Mouse (Mus musculus): ENCODE results near the gene Olfr61. TPM values are rescaled to one million over a fixed set of nuclear protein-coding genes. Genes with fewer than 3 reads are reported as not detected.
"Not testable (repeated sequence)": the region's sequence is repeated elsewhere in the genome, so short reads cannot be mapped to it uniquely, and the experiment has no call there.

Gene Olfr61
- total RNA-seq (2014; rRNA removed) (not detected in 2 replicates), polyA plus RNA-seq (2012; rRNA removed) (not detected in 2 replicates)

GRCm38 (mm10) chr7:140628670-140629069 lies at the start of gene Olfr61:
Gene Olfr61 (plus strand): TSS chr7:140628970.
- H3K36me3 ChIP-seq (ENCODE audit: control insufficient read depth, insufficient read depth, low read length) = not testable (repeated sequence)

GRCm38 (mm10) chr7:140600969-140601368 lies 27.8 kb upstream of the Olfr61 start, which contains the start of gene Olfr46:
Gene Olfr46 (plus strand): TSS chr7:140601269.
- H3K36me3 ChIP-seq (ENCODE audit: control insufficient read depth, insufficient read depth, low read length); H3K9ac ChIP-seq (ENCODE audit: low read depth, low read length); DNase-seq (ENCODE audit: extremely low read depth, low read depth, low spot score); H3K27me3 ChIP-seq (ENCODE audit: control insufficient read depth, insufficient read depth, low read length); H3K4me3 ChIP-seq (ENCODE audit: insufficient read depth, low read depth, low read length); H3K79me2 ChIP-seq (ENCODE audit: control insufficient read depth, insufficient read depth, low read length); H3K27ac ChIP-seq (replicated peaks; ENCODE audit: insufficient read depth, low read depth, low read length); H3K4me1 ChIP-seq (ENCODE audit: control insufficient read depth, insufficient read depth, low read length): not testable (repeated sequence)
- 87% methylated on average over 2 of the region's 2 CpGs for WGBS

More at GRCm38 (mm10) chr7:140628670-140629069, at the start of gene Olfr61:
- not testable (repeated sequence) for H3K27ac ChIP-seq (replicated peaks; ENCODE audit: insufficient read depth, low read depth, low read length); H3K4me1 ChIP-seq (ENCODE audit: control insufficient read depth, insufficient read depth, low read length); DNase-seq (ENCODE audit: extremely low read depth, low read depth, low spot score); H3K79me2 ChIP-seq (ENCODE audit: control insufficient read depth, insufficient read depth, low read length); H3K27me3 ChIP-seq (ENCODE audit: control insufficient read depth, insufficient read depth, low read length); H3K4me3 ChIP-seq (ENCODE audit: insufficient read depth, low read depth, low read length); H3K9ac ChIP-seq (ENCODE audit: low read depth, low read length)
- WGBS = 91% methylated on average over 3 of the region's 3 CpGs

- Histone ChIP-seq H3K4me1 (ENCODE audit: control insufficient read depth, insufficient read depth, low read length) (peaks cover 4% of the 10 kb centered on the region), H3K27ac (replicated peaks; ENCODE audit: insufficient read depth, low read depth, low read length) (peak overlapping the region; percentile 60; the same call in 1 of the 2 replicates), H3K27me3 (ENCODE audit: control insufficient read depth, insufficient read depth, low read length) (no peaks in the 10 kb centered on the region), H3K79me2 (ENCODE audit: control insufficient read depth, insufficient read depth, low read length) (no peaks in the 10 kb centered on the region), H3K9ac (ENCODE audit: low read depth, low read length) (no peak overlapping the region), H3K4me3 (ENCODE audit: insufficient read depth, low read depth, low read length) (no peak overlapping the region), H3K36me3 (ENCODE audit: control insufficient read depth, insufficient read depth, low read length) (no peaks in the 10 kb centered on the region)
- 16% methylated on average over 1 of the region's 1 CpGs for WGBS
- TF ChIP-seq CTCF (IDR thresholded peaks at IDR 0.05; ENCODE audit: low read depth, low read length) = no peak
- TF ChIP-seq POLR2A (IDR thresholded peaks at IDR 0.05; ENCODE audit: extremely low read depth, insufficient read depth, low read length) = no peak
- DNase-seq (ENCODE audit: extremely low read depth, low read depth, low spot score) = peak; percentile 92
These were observed 1.8 kb downstream of the Olfr61 start for GRCm38 (mm10) chr7:140630559-140630958.

GRCm38 (mm10) chr7:140646152-140646551 lies 17.4 kb downstream of the Olfr61 start, which contains the start of gene Olfr53:
Gene Olfr53 (plus strand): TSS chr7:140646452.
- TF ChIP-seq CTCF (IDR thresholded peaks at IDR 0.05; ENCODE audit: low read depth, low read length) = no peak
- no peak for TF ChIP-seq POLR2A (IDR thresholded peaks at IDR 0.05; ENCODE audit: extremely low read depth, insufficient read depth, low read length)
- 87% methylated on average over 1 of the region's 1 CpGs for WGBS
- DNase-seq (ENCODE audit: extremely low read depth, low read depth, low spot score) = no peak
- Histone ChIP-seq H3K36me3 (ENCODE audit: control insufficient read depth, insufficient read depth, low read length) (no peaks in the 10 kb centered on the region), H3K79me2 (ENCODE audit: control insufficient read depth, insufficient read depth, low read length) (no peaks in the 10 kb centered on the region), H3K27ac (replicated peaks; ENCODE audit: insufficient read depth, low read depth, low read length) (no peak within 1 kb of the TSS), H3K27me3 (ENCODE audit: control insufficient read depth, insufficient read depth, low read length) (no peaks in the 10 kb centered on the region), H3K4me3 (ENCODE audit: insufficient read depth, low read depth, low read length) (no peak within 1 kb of the TSS), H3K4me1 (ENCODE audit: control insufficient read depth, insufficient read depth, low read length) (no peaks in the 10 kb centered on the region), H3K9ac (ENCODE audit: low read depth, low read length) (no peak within 1 kb of the TSS)

- no peak for DNase-seq (ENCODE audit: extremely low read depth, low read depth, low spot score)
- H3K36me3 ChIP-seq (ENCODE audit: control insufficient read depth, insufficient read depth, low read length) = no peaks in the 10 kb centered on the region
- H3K4me1 ChIP-seq (ENCODE audit: control insufficient read depth, insufficient read depth, low read length) = no peaks in the 10 kb centered on the region
- no peak within 1 kb of the TSS for H3K27ac ChIP-seq (replicated peaks; ENCODE audit: insufficient read depth, low read depth, low read length)
- no peaks in the 10 kb centered on the region for H3K27me3 ChIP-seq (ENCODE audit: control insufficient read depth, insufficient read depth, low read length)
- no peaks in the 10 kb centered on the region for H3K79me2 ChIP-seq (ENCODE audit: control insufficient read depth, insufficient read depth, low read length)
- 80% methylated on average over 4 of the region's 4 CpGs for WGBS
- TF ChIP-seq POLR2A (IDR thresholded peaks at IDR 0.05; ENCODE audit: extremely low read depth, insufficient read depth, low read length) = no peak
- no peak within 1 kb of the TSS for H3K9ac ChIP-seq (ENCODE audit: low read depth, low read length)
- H3K4me3 ChIP-seq (ENCODE audit: insufficient read depth, low read depth, low read length) = no peak within 1 kb of the TSS
These were observed 30.9 kb downstream of the Olfr61 start, which contains the start of gene Olfr539 for GRCm38 (mm10) chr7:140659630-140660029. Gene Olfr539 (plus strand): TSS chr7:140659930.

- H3K4me3 ChIP-seq (ENCODE audit: insufficient read depth, low read depth, low read length); H3K9ac ChIP-seq (ENCODE audit: low read depth, low read length): not testable (repeated sequence)
- WGBS = 85% methylated on average over 3 of the region's 3 CpGs
These were observed 41.9 kb downstream of the Olfr61 start for GRCm38 (mm10) chr7:140670693-140671092.

More at GRCm38 (mm10) chr7:140670693-140671092, 41.9 kb downstream of the Olfr61 start:
- not testable (repeated sequence) for DNase-seq (ENCODE audit: extremely low read depth, low read depth, low spot score); H3K36me3 ChIP-seq (ENCODE audit: control insufficient read depth, insufficient read depth, low read length); H3K27ac ChIP-seq (replicated peaks; ENCODE audit: insufficient read depth, low read depth, low read length); H3K4me1 ChIP-seq (ENCODE audit: control insufficient read depth, insufficient read depth, low read length); H3K79me2 ChIP-seq (ENCODE audit: control insufficient read depth, insufficient read depth, low read length); H3K27me3 ChIP-seq (ENCODE audit: control insufficient read depth, insufficient read depth, low read length)
